Mouse (Mus musculus): ENCODE data around the gene Rnase1.

The Rnase1 gene

GRCm38 (mm10) chr14:51140342-51140741 lies 6.2 kb downstream of the Rnase1 start:
- peak; percentile 57 for DNase-seq (ENCODE audit: low spot score)

GRCm38 (mm10) chr14:51132372-51132771 lies 14.2 kb downstream of the Rnase1 start:
- DNase-seq (ENCODE audit: low spot score) = no peak

- no peak for DNase-seq (ENCODE audit: low spot score)
Observed at GRCm38 (mm10) chr14:51131086-51131815, 15.3 kb downstream of the Rnase1 start.

- DNase-seq (ENCODE audit: low spot score) = no peak
Observed at GRCm38 (mm10) chr14:51130315-51130940, 16.2 kb downstream of the Rnase1 start.

- no peak for DNase-seq (ENCODE audit: low spot score)
Observed at GRCm38 (mm10) chr14:51129624-51129975, 17.0 kb downstream of the Rnase1 start.

GRCm38 (mm10) chr14:51128775-51129623 lies 17.6 kb downstream of the Rnase1 start:
- DNase-seq (ENCODE audit: low spot score) = no peak

GRCm38 (mm10) chr14:51127648-51128258 lies 18.8 kb downstream of the Rnase1 start:
- DNase-seq (ENCODE audit: low spot score) = no peak

GRCm38 (mm10) chr14:51125684-51126083 lies 20.9 kb downstream of the Rnase1 start:
- DNase-seq (ENCODE audit: low spot score) = no peak

- no peak for DNase-seq (ENCODE audit: low spot score)
Observed at GRCm38 (mm10) chr14:51113916-51114560, 32.5 kb downstream of the Rnase1 start, which contains the start of gene Eddm3b. Gene Eddm3b, plus strand, starts transcription at chr14:51114426.

- no peak for DNase-seq (ENCODE audit: low spot score)
Observed at GRCm38 (mm10) chr14:51113476-51113875, 33.1 kb downstream of the Rnase1 start.

- no peak for DNase-seq (ENCODE audit: low spot score)
Observed at GRCm38 (mm10) chr14:51111966-51112365, 34.6 kb downstream of the Rnase1 start.

GRCm38 (mm10) chr14:51106449-51106967 lies 40.1 kb downstream of the Rnase1 start:
- no peak for DNase-seq (ENCODE audit: low spot score)

- no peak for DNase-seq (ENCODE audit: low spot score)
Observed at GRCm38 (mm10) chr14:51104366-51104765, 42.2 kb downstream of the Rnase1 start.

- DNase-seq (ENCODE audit: low spot score) = peak; percentile 80
Observed at GRCm38 (mm10) chr14:51103217-51103616, 43.4 kb downstream of the Rnase1 start.

- DNase-seq (ENCODE audit: low spot score) = no peak
Observed at GRCm38 (mm10) chr14:51101284-51101683, 45.3 kb downstream of the Rnase1 start.

GRCm38 (mm10) chr14:51098921-51099320 lies 47.7 kb downstream of the Rnase1 start:
- DNase-seq (ENCODE audit: low spot score) = no peak

GRCm38 (mm10) chr14:51098300-51098699 lies 48.3 kb downstream of the Rnase1 start:
- peak; percentile 54 for DNase-seq (ENCODE audit: low spot score)

GRCm38 (mm10) chr14:51095736-51096524 lies 50.7 kb downstream of the Rnase1 start:
- DNase-seq (ENCODE audit: low spot score) = no peak
